In genomic region chr4:141735206-141735560, GRCm38 (mm10) we compare ENCODE assay signal across 9 mouse cellular contexts. TPM values are rescaled to one million over a fixed set of nuclear protein-coding genes. Genes with fewer than 3 reads are reported as not detected.
DNase-seq lines count a peak whose midpoint lies in the region; ATAC-seq and TF ChIP-seq lines count a peak whose summit lies in the region.
"Had no signal": no experiment of that assay in that cellular context is flagged by ENCODE, and none has a peak within 500 bp of the region (broad histone marks: within the 10 kb centered on the region; RNA-seq: fewer than 3 reads in every experiment).

No protein-coding gene starts in this region.

- no peak for ATAC-seq in heart, postnatal 0 days (ENCODE audit: insufficient read depth, low read depth)
- no peak for ATAC-seq in hindbrain, embryonic 11.5 days (ENCODE audit: low FRiP score)
- ATAC-seq in midbrain, embryonic 12.5 days (ENCODE audit: low FRiP score, low read depth): no peak; the same call in 1 of the 2 replicates

- no peak overlapping the region for H3K27ac ChIP-seq in heart, postnatal 0 days (ENCODE audit: low read depth)
- H3K27ac ChIP-seq in bone marrow, adult 2 months (ENCODE audit: control insufficient read depth, insufficient read depth, low read depth, low read length, poor library complexity): no peak overlapping the region
- no peak overlapping the region for H3K27ac ChIP-seq in hindbrain, embryonic 11.5 days (ENCODE audit: low read depth, low read length)
- no peak overlapping the region; the same call in 1 of the 2 replicates for H3K27ac ChIP-seq in midbrain, embryonic 12.5 days (replicated peaks)

- H3K27me3 ChIP-seq in heart, postnatal 0 days (ENCODE audit: control insufficient read depth, insufficient read depth, low read length): no peaks in the 10 kb centered on the region
- no peaks in the 10 kb centered on the region for H3K27me3 ChIP-seq in hindbrain, embryonic 11.5 days (ENCODE audit: control insufficient read depth, insufficient read depth, low read length)
- H3K27me3 ChIP-seq in midbrain, embryonic 12.5 days: peaks cover 5% of the 10 kb centered on the region; the same call in 1 of the 2 replicates

- no peak for TF ChIP-seq CTCF in heart, postnatal 0 days (IDR thresholded peaks at IDR 0.05; ENCODE audit: low read depth)
- TF ChIP-seq CTCF in bone marrow, adult 2 months (IDR thresholded peaks at IDR 0.05; ENCODE audit: control insufficient read depth, insufficient read depth, low read length): no peak

- TF ChIP-seq POLR2A in bone marrow, adult 2 months (IDR thresholded peaks at IDR 0.05; ENCODE audit: borderline replicate concordance, control insufficient read depth, low read depth, low read length): no peak

- H3K4me1 ChIP-seq in heart, postnatal 0 days (ENCODE audit: control insufficient read depth, insufficient read depth): no peaks in the 10 kb centered on the region; the same call in 1 of the 2 replicates
- no peaks in the 10 kb centered on the region; the same call in 1 of the 2 replicates for H3K4me1 ChIP-seq in bone marrow, adult 2 months (ENCODE audit: control insufficient read depth, insufficient read depth, low read length)
- no peaks in the 10 kb centered on the region for H3K4me1 ChIP-seq in hindbrain, embryonic 11.5 days (replicated peaks; ENCODE audit: control insufficient read depth, insufficient read depth, low read length)
- peaks cover 3% of the 10 kb centered on the region for H3K4me1 ChIP-seq in midbrain, embryonic 12.5 days

- peak overlapping the region; percentile 54 for H3K4me2 ChIP-seq in heart, postnatal 0 days (ENCODE audit: low read depth, low read length)
- H3K4me2 ChIP-seq in hindbrain, embryonic 11.5 days (replicated peaks; ENCODE audit: low read depth, low read length): peak overlapping the region; percentile 55
- H3K4me2 ChIP-seq in midbrain, embryonic 12.5 days (replicated peaks): peak overlapping the region; percentile 57

- H3K9me3 ChIP-seq in heart, postnatal 0 days (replicated peaks; ENCODE audit: control insufficient read depth, low read length): no peaks in the 10 kb centered on the region
- no peaks in the 10 kb centered on the region for H3K9me3 ChIP-seq in hindbrain, embryonic 11.5 days (ENCODE audit: control insufficient read depth, low read length)
- H3K9me3 ChIP-seq in midbrain, embryonic 12.5 days: no peaks in the 10 kb centered on the region

- H3K4me3 ChIP-seq in heart, postnatal 0 days (ENCODE audit: low read depth, low read length): peak overlapping the region; percentile 28; the same call in 1 of the 2 replicates
- peak overlapping the region; percentile 9 for H3K4me3 ChIP-seq in bone marrow, adult 2 months (replicated peaks; ENCODE audit: control insufficient read depth, low read depth, low read length)
- H3K4me3 ChIP-seq in hindbrain, embryonic 11.5 days (ENCODE audit: low read depth, low read length): peak overlapping the region; percentile 34
- peak overlapping the region; percentile 40 for H3K4me3 ChIP-seq in midbrain, embryonic 12.5 days

- WGBS in heart, postnatal 0 days: 32% methylated on average over 9 of the region's 9 CpGs
- WGBS in bone marrow, adult 2 months: 39% methylated on average over 9 of the region's 9 CpGs
- WGBS in hindbrain, embryonic 11.5 days: 24% methylated on average over 9 of the region's 9 CpGs
- WGBS in midbrain, embryonic 12.5 days: 24% methylated on average over 9 of the region's 9 CpGs

- H3K9ac ChIP-seq in heart, postnatal 0 days (replicated peaks; ENCODE audit: low read depth, low read length): no peak overlapping the region
- peak overlapping the region; percentile 8; the same call in 1 of the 2 replicates for H3K9ac ChIP-seq in hindbrain, embryonic 11.5 days (ENCODE audit: low read depth, low read length)
- H3K9ac ChIP-seq in midbrain, embryonic 12.5 days (replicated peaks): peak overlapping the region; percentile 59

- no peaks in the 10 kb centered on the region for H3K36me3 ChIP-seq in heart, postnatal 0 days (replicated peaks; ENCODE audit: control insufficient read depth, insufficient read depth, low read length)
- H3K36me3 ChIP-seq in hindbrain, embryonic 11.5 days (ENCODE audit: control insufficient read depth, insufficient read depth, low read length): no peaks in the 10 kb centered on the region
- H3K36me3 ChIP-seq in midbrain, embryonic 12.5 days: no peaks in the 10 kb centered on the region

- TF ChIP-seq EP300 in heart, postnatal 0 days (IDR thresholded peaks at IDR 0.05; ENCODE audit: low read depth): no peak

- no peak for DNase-seq in heart, postnatal 0 days (ENCODE audit: low spot score)
- DNase-seq in heart, adult 11 months: no peak
- DNase-seq in hindbrain, embryonic 11.5 days (ENCODE audit: low spot score): no peak
- DNase-seq in left cerebral cortex, adult 11 months (ENCODE audit: low spot score): no peak
- DNase-seq in cerebellum, postnatal 10 days: no peak
- DNase-seq in retina, embryonic 14.5 days (ENCODE audit: low spot score): no peak

RNA-seq across cellular contexts. Expression of gene Agmat, which starts 11.3 kb away (rescaled TPM):
- total RNA-seq in heart, postnatal 0 days (2014; rRNA removed; ENCODE audit: low replicate concordance): 1.5 TPM in 1 of 2 replicates, not detected in the other
- polyA plus RNA-seq in heart, postnatal 0 days (2015; fragmentation: Nextera tagmentation; extraction: Ambion mirVana): 0.82 and 1.1 TPM in 2 replicates
- polyA plus RNA-seq in bone marrow, adult 2 months (2011; ENCODE audit: insufficient read depth, insufficient read length, low replicate concordance, missing spikeins): 1.8 TPM in 1 of 2 replicates, not detected in the other
- polyA plus RNA-seq in hindbrain, embryonic 11.5 days (2014; fragmentation: Nextera tagmentation; extraction: Ambion mirVana): 0.14 TPM in 1 of 2 replicates, not detected in the other
- polyA plus RNA-seq in midbrain, embryonic 12.5 days (2016; fragmentation: Nextera tagmentation; extraction: Ambion mirVana): not detected in 2 replicates
- total RNA-seq: common myeloid progenitor, adult 5-6 weeks had no signal

RNA-seq across cellular contexts. Expression of gene Ddi2, which starts 12.0 kb away (rescaled TPM):
- 28.2 and 32.8 TPM in 2 replicates for total RNA-seq in heart, postnatal 0 days (2014; rRNA removed; ENCODE audit: low replicate concordance)
- 10.9 and 11.5 TPM in 2 replicates for polyA plus RNA-seq in heart, postnatal 0 days (2015; fragmentation: Nextera tagmentation; extraction: Ambion mirVana)
- polyA plus RNA-seq in bone marrow, adult 2 months (2011; ENCODE audit: insufficient read depth, insufficient read length, low replicate concordance, missing spikeins): 14.5 and 20.4 TPM in 2 replicates
- polyA plus RNA-seq in hindbrain, embryonic 11.5 days (2014; fragmentation: Nextera tagmentation; extraction: Ambion mirVana): 15.0 and 18.9 TPM in 2 replicates
- 25.7 and 28.4 TPM in 2 replicates for polyA plus RNA-seq in midbrain, embryonic 12.5 days (2016; fragmentation: Nextera tagmentation; extraction: Ambion mirVana)

RNA-seq across cellular contexts. Expression of gene Rsc1a1, which starts 49.8 kb away (rescaled TPM):
- 2.1 and 11.9 TPM in 2 replicates for total RNA-seq in heart, postnatal 0 days (2014; rRNA removed; ENCODE audit: low replicate concordance)
- not detected in 2 replicates for polyA plus RNA-seq in heart, postnatal 0 days (2015; fragmentation: Nextera tagmentation; extraction: Ambion mirVana)
- polyA plus RNA-seq in bone marrow, adult 2 months (2011; ENCODE audit: insufficient read depth, insufficient read length, low replicate concordance, missing spikeins): 4.1 TPM in 1 of 2 replicates, not detected in the other
- polyA plus RNA-seq in hindbrain, embryonic 11.5 days (2014; fragmentation: Nextera tagmentation; extraction: Ambion mirVana): 1.9 and 2.0 TPM in 2 replicates
- not detected in 2 replicates for polyA plus RNA-seq in midbrain, embryonic 12.5 days (2016; fragmentation: Nextera tagmentation; extraction: Ambion mirVana)

RNA-seq across cellular contexts. Expression of gene Dnajc16, which starts 55.5 kb away (rescaled TPM):
- total RNA-seq in heart, postnatal 0 days (2014; rRNA removed; ENCODE audit: low replicate concordance): 10.2 and 12.3 TPM in 2 replicates
- 3.7 and 4.5 TPM in 2 replicates for polyA plus RNA-seq in heart, postnatal 0 days (2015; fragmentation: Nextera tagmentation; extraction: Ambion mirVana)
- 4.9 and 9.0 TPM in 2 replicates for polyA plus RNA-seq in bone marrow, adult 2 months (2011; ENCODE audit: insufficient read depth, insufficient read length, low replicate concordance, missing spikeins)
- polyA plus RNA-seq in hindbrain, embryonic 11.5 days (2014; fragmentation: Nextera tagmentation; extraction: Ambion mirVana): 4.9 and 5.4 TPM in 2 replicates
- polyA plus RNA-seq in midbrain, embryonic 12.5 days (2016; fragmentation: Nextera tagmentation; extraction: Ambion mirVana): 6.7 and 6.8 TPM in 2 replicates

RNA-seq across cellular contexts. Expression of gene Casp9, which starts 58.2 kb away (rescaled TPM):
- total RNA-seq in heart, postnatal 0 days (2014; rRNA removed; ENCODE audit: low replicate concordance): 26.0 and 26.2 TPM in 2 replicates
- polyA plus RNA-seq in heart, postnatal 0 days (2015; fragmentation: Nextera tagmentation; extraction: Ambion mirVana): 11.9 and 12.8 TPM in 2 replicates
- polyA plus RNA-seq in bone marrow, adult 2 months (2011; ENCODE audit: insufficient read depth, insufficient read length, low replicate concordance, missing spikeins): 9.2 and 20.7 TPM in 2 replicates
- polyA plus RNA-seq in hindbrain, embryonic 11.5 days (2014; fragmentation: Nextera tagmentation; extraction: Ambion mirVana): 17.3 and 17.6 TPM in 2 replicates
- 24.9 and 27.0 TPM in 2 replicates for polyA plus RNA-seq in midbrain, embryonic 12.5 days (2016; fragmentation: Nextera tagmentation; extraction: Ambion mirVana)
